Mouse (Mus musculus) gastrocnemius, postnatal 25 days (tissue): ENCODE data around the gene Ctf1. TPM values are rescaled to one million over a fixed set of nuclear protein-coding genes. Genes with fewer than 3 reads are reported as not detected.

ENCODE experiments used
- DNase-seq: peaks from one replicate; pipeline ENCODE4 v3.0.0; 2022
- total RNA-seq, 2 experiments: library from RNA; stranded (reverse); gene quantifications; 1 replicate in 1 of 2; 2 replicates in 1 of 2; pipeline ENCODE4 v1.2.3; 2021

Ctf1 gene
- total RNA-seq, 2 experiments from 2014 or later: 13.8 to 15.1 TPM

- peak; percentile 54 for DNase-seq
These were observed 32.0 kb downstream of the Ctf1 start, which contains the start of gene Fbxl19 for GRCm38 (mm10) chr7:127744366-127745045. Gene Fbxl19, plus strand, starts transcription at chr7:127744543.

GRCm38 (mm10) chr7:127745251-127745651, 32.7 kb downstream of the Ctf1 start:
- DNase-seq: peak; percentile 92

GRCm38 (mm10) chr7:127745652-127746493, 33.3 kb downstream of the Ctf1 start:
- peak; percentile 97 for DNase-seq

GRCm38 (mm10) chr7:127746494-127747491, 34.3 kb downstream of the Ctf1 start:
- peak; percentile 56 for DNase-seq

GRCm38 (mm10) chr7:127747559-127748234, 35.2 kb downstream of the Ctf1 start:
- DNase-seq: no peak

GRCm38 (mm10) chr7:127748235-127748560, 35.7 kb downstream of the Ctf1 start:
- DNase-seq: no peak

DNA sequence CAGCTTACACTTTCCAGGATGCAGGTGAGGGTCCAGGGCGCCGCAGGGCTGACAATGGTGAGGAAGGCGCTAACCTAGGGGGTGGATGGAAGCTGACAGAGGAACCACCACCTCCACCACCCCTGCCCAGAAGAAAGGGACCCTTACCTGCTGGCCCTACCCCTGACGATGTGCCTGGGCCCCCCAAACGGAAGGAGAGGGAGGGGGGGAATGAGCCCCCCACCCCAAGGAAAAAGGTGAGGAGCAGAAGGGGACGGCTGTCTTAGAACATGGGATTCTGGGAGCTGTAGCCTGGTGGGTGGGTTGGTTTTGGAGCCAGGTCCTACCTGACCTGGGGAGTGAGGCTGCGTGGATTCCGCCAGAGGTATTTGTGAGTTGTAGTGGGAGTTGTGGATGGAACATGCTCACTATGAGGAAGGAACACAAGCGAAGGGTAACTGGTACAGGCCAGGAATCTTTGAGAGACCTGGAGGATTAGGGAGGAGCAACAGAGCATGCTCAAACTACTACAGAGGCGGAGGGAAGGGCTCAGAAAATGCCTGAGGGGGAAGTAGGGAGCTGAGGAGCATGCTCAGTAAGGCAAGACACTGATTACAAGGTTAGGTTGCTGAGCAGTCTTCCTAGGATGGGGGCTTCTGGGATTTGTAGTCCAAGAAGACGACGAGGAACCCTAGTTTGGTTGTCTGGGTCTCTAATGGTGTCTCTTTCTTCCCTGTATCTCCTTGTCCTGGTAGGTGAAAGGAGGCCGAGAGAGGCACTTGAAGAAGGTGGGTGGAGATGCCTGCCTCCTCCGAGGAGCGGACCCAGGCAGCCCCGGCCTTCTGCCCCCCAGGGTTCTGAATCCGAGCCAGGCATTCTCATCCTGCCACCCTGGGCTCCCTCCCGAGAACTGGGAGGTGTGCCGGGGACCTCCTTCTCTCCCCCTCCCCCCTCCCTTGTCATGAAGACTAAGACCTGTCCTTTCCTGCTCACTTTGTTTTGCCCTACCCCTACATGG, 37.9 kb downstream of the Ctf1 start:
- DNase-seq: no peak

- DNase-seq: no peak
These were observed 39.1 kb downstream of the Ctf1 start for GRCm38 (mm10) chr7:127751619-127752018.

GRCm38 (mm10) chr7:127752069-127752468, 39.5 kb downstream of the Ctf1 start:
- no peak for DNase-seq

GRCm38 (mm10) chr7:127753158-127753557, 40.6 kb downstream of the Ctf1 start:
- DNase-seq: no peak

DNA sequence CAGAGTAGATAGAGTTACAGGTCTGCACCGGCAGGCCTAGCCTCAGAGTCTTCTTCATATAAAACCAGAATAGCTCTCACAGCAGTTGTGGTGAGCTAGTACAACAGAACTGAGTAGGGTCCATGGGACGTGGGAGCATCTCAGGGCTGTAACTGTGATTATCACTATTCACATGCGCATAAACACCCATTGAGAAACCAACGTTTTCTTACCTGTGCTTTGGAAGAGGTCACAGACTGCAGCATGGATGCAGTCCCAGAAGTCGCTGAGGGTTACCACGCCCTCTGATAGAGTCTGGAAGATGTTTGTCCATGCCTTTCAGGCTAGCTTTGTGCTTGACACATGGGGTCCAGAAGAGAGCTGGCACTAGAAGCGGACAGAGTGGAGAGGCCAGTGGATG, 41.2 kb downstream of the Ctf1 start:
- no peak for DNase-seq

DNA sequence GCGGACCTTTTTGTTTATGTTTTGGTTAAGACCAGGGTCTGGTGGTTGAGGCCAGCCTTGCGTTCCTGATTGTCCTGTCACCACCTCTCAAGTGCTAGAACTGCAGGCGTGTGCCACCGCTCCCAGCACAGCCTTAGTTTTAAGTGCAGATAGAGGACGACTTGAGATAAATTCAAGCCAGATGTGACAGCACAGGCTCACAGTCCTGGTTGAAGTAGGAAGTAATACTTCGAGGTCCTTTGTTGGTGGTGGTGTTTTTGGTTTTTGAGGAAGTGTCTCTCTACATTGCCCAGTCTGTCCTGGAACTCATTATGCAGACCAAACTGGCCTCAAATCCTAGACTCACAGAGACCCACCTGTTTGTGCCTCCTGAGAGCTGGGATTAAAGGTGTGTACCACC, 47.2 kb downstream of the Ctf1 start:
- DNase-seq: no peak

DNA sequence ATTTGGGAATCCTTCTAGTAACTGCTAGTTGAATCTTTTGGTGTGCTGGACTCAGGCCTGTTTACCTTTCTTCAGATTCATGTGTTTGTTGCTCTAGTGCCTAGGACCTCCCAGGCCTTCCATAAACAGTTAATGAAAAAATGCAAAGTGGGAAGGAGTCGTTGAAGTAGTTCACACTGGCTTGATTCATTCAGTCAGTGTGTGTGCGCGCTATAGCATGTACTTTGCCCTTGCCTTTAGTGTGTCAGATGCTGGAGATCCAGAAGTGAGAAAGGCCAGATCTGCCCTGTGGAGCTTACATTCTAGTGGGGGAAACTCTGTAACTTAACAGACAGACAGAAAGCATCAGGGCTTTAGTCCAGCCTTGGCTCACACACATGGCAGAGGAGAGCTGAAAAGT, 47.9 kb downstream of the Ctf1 start:
- DNase-seq: no peak

- peak; percentile 51 for DNase-seq
These were observed 48.5 kb downstream of the Ctf1 start for GRCm38 (mm10) chr7:127761026-127761425.

DNA sequence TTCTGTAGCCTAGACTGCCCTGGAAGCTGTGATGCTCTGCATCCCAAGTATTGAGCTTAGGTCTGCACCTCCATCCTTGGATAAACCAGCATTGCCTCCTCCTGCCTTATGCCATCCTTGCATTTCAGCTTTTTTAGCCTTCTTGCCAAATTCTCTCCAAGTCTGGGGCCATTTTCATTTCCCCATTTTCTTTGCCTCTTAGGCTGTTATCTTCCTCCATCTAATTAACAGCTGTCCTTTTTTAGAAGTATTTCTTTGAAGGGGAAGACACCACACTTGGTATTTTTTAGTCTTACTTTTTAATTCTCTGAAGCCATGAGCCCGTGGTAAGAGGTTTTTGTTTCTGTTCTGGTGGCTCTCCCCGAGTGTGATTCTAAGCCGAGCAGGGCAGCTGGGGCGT, 51.1 kb downstream of the Ctf1 start:
- DNase-seq: no peak

- no peak for DNase-seq
These were observed 53.2 kb downstream of the Ctf1 start for GRCm38 (mm10) chr7:127765756-127766155.

GRCm38 (mm10) chr7:127766851-127767609, 54.5 kb downstream of the Ctf1 start:
- no peak for DNase-seq
